Mouse (Mus musculus) hindbrain, postnatal 0 days (tissue): ENCODE measurements around the gene Ptprg. TPM values are rescaled to one million over a fixed set of nuclear protein-coding genes. Genes with fewer than 3 reads are reported as not detected.
A peak's percentile ranks its signal among the peaks of the same experiment; 100 is the strongest.
"Not testable (repeated sequence)": the region's sequence is repeated elsewhere in the genome, so short reads cannot be mapped to it uniquely, and the experiment has no call there.

ENCODE experiments used
- ATAC-seq: fragments of 200-750 bp; cut with Nextera tagmentation; 2 replicates; pipeline ENCODE4 v1.8.0; 2017; ENCODE audit warnings: mild to moderate bottlenecking, moderate TSS enrichment, moderate library complexity
- DNase-seq: peaks from one replicate; pipeline ENCODE4 v3.0.0-alpha.2; 2015; ENCODE audit warnings: low spot score
- H3K27ac ChIP-seq: fragments of 300-500 bp; sonication (generic); 2 replicates; pipeline ENCODE4 v1.5.1; 2014; ENCODE audit warnings: mild to moderate bottlenecking
- H3K27me3 ChIP-seq: fragments of 300-500 bp; sonication (generic); 2 replicates; pipeline ENCODE4 v1.6.1; 2014; ENCODE audit warnings: low read length, mixed read lengths; ENCODE audit not compliant: insufficient read depth
- H3K36me3 ChIP-seq: fragments of 300-500 bp; sonication (generic); 2 replicates; pipeline ENCODE4 v1.6.1; 2014; ENCODE audit warnings: low read length, mixed read lengths; ENCODE audit not compliant: insufficient read depth
- H3K4me1 ChIP-seq: fragments of 300-500 bp; sonication (generic); 2 replicates; pipeline ENCODE4 v1.6.1; 2014; ENCODE audit warnings: antibody characterized with exemption, low read length, mixed read lengths; ENCODE audit not compliant: insufficient read depth
- H3K4me2 ChIP-seq: fragments of 300-500 bp; sonication (generic); 2 replicates; pipeline ENCODE4 v1.6.1; 2014; ENCODE audit warnings: low read depth, mild to moderate bottlenecking, low read length, moderate library complexity, mixed read lengths
- H3K4me3 ChIP-seq: fragments of 300-500 bp; sonication (generic); 2 replicates; pipeline ENCODE4 v1.5.1; 2014; ENCODE audit warnings: low read length
- H3K9ac ChIP-seq: fragments of 300-500 bp; sonication (generic); replicated peaks from 2 replicates; pipeline ENCODE4 v1.6.1; 2014; ENCODE audit warnings: mild to moderate bottlenecking, low read length, moderate library complexity, mixed read lengths
- H3K9me3 ChIP-seq: fragments of 300-500 bp; sonication (generic); 2 replicates; pipeline ENCODE4 v1.6.1; 2016; ENCODE audit warnings: low read length, mixed read lengths
- CTCF ChIP-seq: IDR thresholded peaks from 2 replicates; pipeline ENCODE4 v1.5.1; 2016; ENCODE audit warnings: antibody characterized with exemption, control low read depth, low read depth
- WGBS: fragments of 180-500 bp; shearing (Covaris S2); extraction: QIAGEN DNeasy Blood & Tissue Kit; methylation state at CpG from one replicate; pipeline ENCODE4 v1.1.7; 2014; 5-methylcytosine and 5-hydroxymethylcytosine counted together
- polyA plus RNA-seq: library from polyadenylated mRNA; unstranded; fragments of >200 nt; fragmentation: Nextera tagmentation; extraction: Ambion mirVana; gene quantifications from 2 replicates; pipeline ENCODE4 v1.2.1, GENCODE M21; 2015
- total RNA-seq: library from RNA; depleted of rRNA; stranded (reverse); fragments of >200 nt; gene quantifications from 2 replicates; pipeline ENCODE4 v1.2.3, GENCODE M21; 2014; rRNA removed

The Ptprg gene
- total and polyA plus RNA-seq, 2 experiments from 2014 or later: 33.0 to 101 TPM

DNA sequence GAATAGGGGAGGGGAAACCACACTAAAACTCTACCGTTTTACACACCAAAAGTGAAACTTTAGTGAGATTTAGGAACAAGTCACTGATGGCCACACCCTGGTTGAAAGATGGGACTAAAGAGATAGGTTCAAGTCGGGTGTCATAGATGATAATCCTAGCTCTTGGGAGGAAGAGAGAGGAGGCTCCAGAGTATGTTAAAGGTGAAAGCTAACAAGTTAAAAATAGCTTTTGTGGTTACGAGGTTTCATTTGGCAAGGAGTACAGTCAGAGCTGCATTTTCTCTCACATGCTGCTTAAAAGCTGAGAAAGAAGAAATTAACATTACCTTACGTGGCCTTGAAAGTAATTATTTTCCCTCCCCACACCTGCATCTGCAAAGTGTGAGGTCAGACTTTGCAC is 690.4 kb downstream of the Ptprg start:
- Histone ChIP-seq H3K9me3 (no peaks in the 10 kb centered on the region), H3K27ac (no peak overlapping the region), H3K27me3 (no peaks in the 10 kb centered on the region), H3K4me2 (no peak overlapping the region), H3K4me1 (no peaks in the 10 kb centered on the region), H3K36me3 (peaks cover 10% of the 10 kb centered on the region; the same call in 1 of the 2 replicates), H3K4me3 (no peak overlapping the region), H3K9ac (no peak overlapping the region)
- ATAC-seq (no peak), DNase-seq (no peak)
- 80% methylated on average over 4 of the region's 4 CpGs for WGBS
- TF ChIP-seq CTCF: no peak

- H3K4me2 ChIP-seq: no peak overlapping the region
- no peaks in the 10 kb centered on the region for H3K36me3 ChIP-seq
- H3K4me3 ChIP-seq: no peak overlapping the region
- no peaks in the 10 kb centered on the region for H3K4me1 ChIP-seq
- H3K9me3 ChIP-seq: no peaks in the 10 kb centered on the region
- DNase-seq (no peak), ATAC-seq (no peak)
- no peaks in the 10 kb centered on the region for H3K27me3 ChIP-seq
- WGBS: 66% methylated on average over 3 of the region's 3 CpGs
- no peak overlapping the region for H3K27ac ChIP-seq
- no peak for TF ChIP-seq CTCF
- no peak overlapping the region for H3K9ac ChIP-seq
Observed at GRCm38 (mm10) chr14:12276031-12276430, 722.7 kb downstream of the Ptprg start.

DNA sequence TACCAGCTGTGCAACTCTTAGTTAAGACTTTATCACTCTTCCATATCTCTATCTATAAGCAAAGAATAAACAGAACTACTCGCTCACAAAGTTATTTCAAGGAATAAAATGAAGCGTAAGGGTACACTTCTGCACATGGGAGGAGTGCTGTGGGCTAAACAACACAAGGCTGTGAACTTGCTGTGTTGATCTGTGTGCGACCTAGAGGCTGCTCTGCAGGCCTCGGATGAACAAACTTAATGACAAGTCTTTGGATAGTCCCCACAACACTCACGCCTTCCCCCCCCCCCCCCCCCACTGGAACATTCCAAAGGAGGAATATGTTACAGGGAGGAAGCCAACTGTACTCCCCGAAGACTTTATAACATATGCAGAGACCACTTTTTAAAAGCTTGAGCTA is 730.3 kb downstream of the Ptprg start, which contains the start of gene Gm49355:
Gene Gm49355, plus strand, starts transcription at position 336 of the 400 bp plus-strand sequence.
- Histone ChIP-seq H3K36me3 (no peaks in the 10 kb centered on the region), H3K4me3 (peak within 1 kb of the TSS; percentile 90), H3K27ac (peak within 1 kb of the TSS; percentile 89), H3K4me2 (peak within 1 kb of the TSS; percentile 62), H3K9ac (peak within 1 kb of the TSS; percentile 80), H3K9me3 (no peaks in the 10 kb centered on the region), H3K27me3 (no peaks in the 10 kb centered on the region), H3K4me1 (no peaks in the 10 kb centered on the region)
- ATAC-seq: peak; percentile 18
- no peak for TF ChIP-seq CTCF
- no peak for DNase-seq
- 80% methylated on average over 6 of the region's 6 CpGs for WGBS

GRCm38 (mm10) chr14:12284141-12284912 is 731.0 kb downstream of the Ptprg start, which contains the start of gene 3830406C13Rik:
TSS of gene 3830406C13Rik (plus strand) at chr14:12284173.
- Histone ChIP-seq H3K9ac (peak within 1 kb of the TSS; percentile 80), H3K4me2 (peak within 1 kb of the TSS; percentile 62), H3K27ac (peak within 1 kb of the TSS; percentile 89), H3K27me3 (no peaks in the 10 kb centered on the region), H3K9me3 (no peaks in the 10 kb centered on the region), H3K36me3 (no peaks in the 10 kb centered on the region), H3K4me3 (peak within 1 kb of the TSS; percentile 90), H3K4me1 (no peaks in the 10 kb centered on the region)
- 1% methylated on average over 48 of the region's 48 CpGs for WGBS
- peak; percentile 94 for DNase-seq
- peak; percentile 99 for ATAC-seq
- peak; percentile 38 for TF ChIP-seq CTCF

DNA sequence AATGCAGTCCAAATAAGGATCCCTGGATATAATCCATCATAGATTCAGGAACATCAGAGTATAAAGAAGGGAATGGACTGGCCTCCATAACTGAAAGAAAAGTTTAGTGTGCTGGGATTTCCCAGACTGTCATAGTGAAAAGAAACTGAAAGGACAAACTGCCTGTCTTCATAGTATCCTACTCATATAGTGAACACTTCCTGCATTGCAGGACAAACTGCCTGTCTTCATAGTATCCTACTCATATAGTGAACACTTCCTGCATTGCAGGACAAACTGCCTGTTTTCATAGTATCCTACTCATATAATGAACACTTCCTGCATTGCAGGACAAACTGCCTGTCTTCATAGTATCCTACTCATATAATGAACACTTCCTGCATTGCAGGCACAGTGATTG is 736.4 kb downstream of the Ptprg start:
- H3K9me3 ChIP-seq, H3K4me2 ChIP-seq, H3K4me3 ChIP-seq, DNase-seq, H3K36me3 ChIP-seq, ATAC-seq, H3K27ac ChIP-seq, H3K4me1 ChIP-seq, H3K27me3 ChIP-seq, H3K9ac ChIP-seq: not testable (repeated sequence)

Other genes with a start within 250 kb of the Ptprg start
- 2.2 and 4.7 TPM in 2 replicates for gene Gm3839, start 196.8 kb upstream of the Ptprg start, total RNA-seq
- gene Gm3839, start 196.8 kb upstream of the Ptprg start, polyA plus RNA-seq: 1.6 and 1.8 TPM in 2 replicates